Mouse (Mus musculus) liver, postnatal 0 days (tissue): ENCODE data around the gene Mgst2. TPM values are rescaled to one million over a fixed set of nuclear protein-coding genes. Genes with fewer than 3 reads are reported as not detected.
A peak's percentile ranks its signal among the peaks of the same experiment; 100 is the strongest.

Experiments
- ATAC-seq: fragments of 200-750 bp; cut with Nextera tagmentation; 2 replicates; pipeline ENCODE4 v1.8.0; 2017; ENCODE audit warnings: mild to moderate bottlenecking, moderate library complexity
- DNase-seq: peaks from one replicate; pipeline ENCODE4 v3.0.0-alpha.2; 2016
- H3K27ac ChIP-seq: fragments of 300-500 bp; sonication (generic); 2 replicates; pipeline ENCODE4 v1.5.1; 2014; ENCODE audit warnings: antibody characterized with exemption, moderate library complexity, mild to moderate bottlenecking, low read depth
- H3K27me3 ChIP-seq: fragments of 300-500 bp; sonication (generic); 2 replicates; pipeline ENCODE4 v1.6.1; 2014; ENCODE audit warnings: low read length, control low read depth, mixed read lengths; ENCODE audit not compliant: insufficient read depth
- H3K36me3 ChIP-seq: fragments of 300-500 bp; sonication (generic); replicated peaks from 2 replicates; pipeline ENCODE4 v1.6.1; 2014; ENCODE audit warnings: mild to moderate bottlenecking, control low read depth, low read length, moderate library complexity, mixed read lengths; ENCODE audit not compliant: insufficient read depth
- H3K4me1 ChIP-seq: fragments of 300-500 bp; sonication (generic); 2 replicates; pipeline ENCODE4 v1.6.1; 2014; ENCODE audit warnings: antibody characterized with exemption, mild to moderate bottlenecking, control low read depth; ENCODE audit not compliant: insufficient read depth
- H3K4me2 ChIP-seq: fragments of 300-500 bp; sonication (generic); 2 replicates; pipeline ENCODE4 v1.6.1; 2014; ENCODE audit warnings: low read depth, mild to moderate bottlenecking, low read length, moderate library complexity, mixed read lengths
- H3K4me3 ChIP-seq: fragments of 300-500 bp; sonication (generic); 2 replicates; pipeline ENCODE4 v1.5.1; 2014; ENCODE audit warnings: low read depth, low read length
- H3K9ac ChIP-seq: fragments of 300-500 bp; sonication (generic); replicated peaks from 2 replicates; pipeline ENCODE4 v1.6.1; 2014; ENCODE audit warnings: mild to moderate bottlenecking, moderate library complexity
- H3K9me3 ChIP-seq: fragments of 300-500 bp; sonication (generic); 2 replicates; pipeline ENCODE4 v1.6.1; 2016; ENCODE audit warnings: mild to moderate bottlenecking, control low read depth, low read length, mixed read lengths
- CTCF ChIP-seq: sonication (generic); IDR thresholded peaks from 2 replicates; pipeline ENCODE4 v1.5.1; 2016; ENCODE audit warnings: antibody characterized with exemption, low read depth
- EP300 ChIP-seq: IDR thresholded peaks from 2 replicates; pipeline ENCODE4 v1.6.1; 2016; ENCODE audit warnings: antibody characterized with exemption, low read depth, mild to moderate bottlenecking
- WGBS: fragments of 180-500 bp; shearing (Covaris S2); extraction: QIAGEN DNeasy Blood & Tissue Kit; methylation state at CpG from one replicate; pipeline ENCODE4 v1.1.7; 2014; ENCODE audit not compliant: insufficient replicate concordance; 5-methylcytosine and 5-hydroxymethylcytosine counted together
- polyA plus RNA-seq: library from polyadenylated mRNA; unstranded; fragments of >200 nt; fragmentation: Nextera tagmentation; extraction: Ambion mirVana; gene quantifications from 2 replicates; pipeline ENCODE4 v1.2.1, GENCODE M21; 2015

Gene Mgst2
- polyA plus RNA-seq, 1 experiment from 2014 or later = 36.8 TPM

DNA sequence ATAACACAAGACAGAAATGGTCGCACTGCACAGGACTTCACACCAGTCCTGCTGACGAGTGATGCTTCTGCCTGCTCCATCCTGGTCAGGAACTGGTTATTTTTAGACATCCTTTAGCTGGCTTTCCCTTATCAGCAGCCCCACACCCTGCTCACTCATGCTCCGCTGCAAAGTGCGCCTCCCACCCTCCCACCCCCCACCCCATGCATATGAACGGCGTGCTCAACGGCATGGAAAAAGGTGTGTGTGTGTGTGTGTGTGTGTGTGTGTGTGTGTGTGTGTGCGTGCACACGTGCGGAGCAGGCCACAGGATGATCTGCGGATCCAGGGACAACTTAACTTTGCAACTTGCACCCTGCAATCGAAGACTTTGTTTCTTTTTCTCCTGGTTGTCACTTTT, 68.3 kb downstream of the Mgst2 start:
- H3K9me3 ChIP-seq = no peaks in the 10 kb centered on the region
- ATAC-seq (peak; percentile 95), DNase-seq (peak; percentile 58)
- TF ChIP-seq CTCF = no peak
- peak; percentile 69 for TF ChIP-seq EP300
- peak overlapping the region; percentile 54 for H3K4me2 ChIP-seq
- H3K4me3 ChIP-seq = no peak overlapping the region
- H3K36me3 ChIP-seq = no peaks in the 10 kb centered on the region
- whole genome bisulfite sequencing = 19% methylated on average over 12 of the region's 12 CpGs
- peak overlapping the region; percentile 87 for H3K27ac ChIP-seq
- H3K27me3 ChIP-seq = no peaks in the 10 kb centered on the region
- H3K9ac ChIP-seq = no peak overlapping the region
- peaks cover 37% of the 10 kb centered on the region for H3K4me1 ChIP-seq

DNA sequence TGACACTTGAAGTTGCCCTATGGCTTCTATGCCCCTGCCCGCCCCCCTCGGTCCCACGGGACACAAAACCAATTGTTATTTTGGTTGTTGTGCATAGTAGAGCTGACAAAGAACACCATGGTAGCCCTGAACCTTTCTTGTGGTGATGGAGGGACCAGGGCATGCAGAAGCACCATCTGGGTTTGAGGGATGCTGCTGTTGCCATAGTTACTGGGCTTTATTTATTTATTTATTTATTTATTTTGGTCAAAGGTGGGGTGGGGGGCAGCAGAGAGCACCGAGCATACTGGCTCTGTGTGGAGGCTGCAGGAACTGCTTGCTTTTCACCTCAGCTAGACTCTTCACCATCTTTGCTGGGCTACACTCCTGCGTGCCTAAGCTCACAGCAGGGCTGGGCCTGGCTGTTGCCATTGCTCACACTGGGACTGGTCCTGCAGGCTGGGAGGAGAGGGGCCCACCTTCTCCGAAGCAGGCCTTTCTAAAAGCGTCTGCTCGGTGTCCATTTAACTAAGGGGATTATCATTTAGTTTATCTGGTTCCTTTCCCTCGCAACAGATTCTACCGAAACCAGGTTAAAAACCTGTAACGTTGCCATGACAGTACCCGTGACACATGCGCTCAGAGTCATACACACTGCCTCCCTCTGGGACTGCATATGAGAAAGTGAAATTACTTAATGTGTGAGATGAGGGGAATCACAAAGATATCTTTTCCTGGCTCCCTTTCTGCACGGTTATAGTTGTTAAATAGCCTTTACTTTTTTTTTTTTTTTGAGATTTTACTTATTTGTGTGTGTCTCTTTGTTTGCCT, 69.2 kb downstream of the Mgst2 start:
- Histone ChIP-seq H3K36me3 (no peaks in the 10 kb centered on the region), H3K4me3 (no peak overlapping the region), H3K27ac (peak overlapping the region; percentile 87; the same call in 1 of the 2 replicates), H3K9ac (no peak overlapping the region), H3K27me3 (no peaks in the 10 kb centered on the region), H3K4me2 (peak overlapping the region; percentile 54; the same call in 1 of the 2 replicates), H3K4me1 (peaks cover 42% of the 10 kb centered on the region), H3K9me3 (no peaks in the 10 kb centered on the region)
- 0 out of 2 replicates have a peak, but pooled peaks have one; percentile 5 for TF ChIP-seq CTCF
- no peak for TF ChIP-seq EP300
- WGBS = 67% methylated on average over 14 of the region's 14 CpGs
- DNase-seq (no peak), ATAC-seq (no peak)

DNA sequence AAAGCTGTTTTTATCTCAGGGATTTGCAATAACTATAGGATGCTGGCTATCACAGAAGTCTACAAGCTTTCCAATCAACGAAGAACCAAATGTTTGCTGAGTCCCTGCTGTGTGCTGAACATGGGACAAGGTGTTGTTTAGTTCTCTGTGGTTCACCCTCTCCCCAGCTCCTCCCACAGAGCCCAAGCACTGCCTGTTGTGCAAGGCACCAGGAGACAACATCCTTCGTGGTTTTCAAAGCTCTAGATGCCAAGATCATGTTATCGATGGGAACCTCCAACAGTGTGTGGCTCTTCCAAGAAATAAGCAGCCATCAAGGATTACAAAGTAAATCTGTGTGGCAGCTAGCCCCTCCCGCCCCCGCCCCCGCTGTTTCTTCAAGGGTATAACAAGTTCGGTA, 70.5 kb downstream of the Mgst2 start:
- WGBS = 56% methylated on average over 7 of the region's 7 CpGs
- peaks cover 42% of the 10 kb centered on the region for H3K4me1 ChIP-seq
- no peak overlapping the region for H3K4me2 ChIP-seq
- H3K36me3 ChIP-seq = no peaks in the 10 kb centered on the region
- no peaks in the 10 kb centered on the region for H3K27me3 ChIP-seq
- no peaks in the 10 kb centered on the region for H3K9me3 ChIP-seq
- DNase-seq (no peak), ATAC-seq (no peak)
- TF ChIP-seq CTCF (no peak), EP300 (no peak)
- no peak overlapping the region for H3K4me3 ChIP-seq
- no peak overlapping the region for H3K27ac ChIP-seq
- H3K9ac ChIP-seq = no peak overlapping the region

DNA sequence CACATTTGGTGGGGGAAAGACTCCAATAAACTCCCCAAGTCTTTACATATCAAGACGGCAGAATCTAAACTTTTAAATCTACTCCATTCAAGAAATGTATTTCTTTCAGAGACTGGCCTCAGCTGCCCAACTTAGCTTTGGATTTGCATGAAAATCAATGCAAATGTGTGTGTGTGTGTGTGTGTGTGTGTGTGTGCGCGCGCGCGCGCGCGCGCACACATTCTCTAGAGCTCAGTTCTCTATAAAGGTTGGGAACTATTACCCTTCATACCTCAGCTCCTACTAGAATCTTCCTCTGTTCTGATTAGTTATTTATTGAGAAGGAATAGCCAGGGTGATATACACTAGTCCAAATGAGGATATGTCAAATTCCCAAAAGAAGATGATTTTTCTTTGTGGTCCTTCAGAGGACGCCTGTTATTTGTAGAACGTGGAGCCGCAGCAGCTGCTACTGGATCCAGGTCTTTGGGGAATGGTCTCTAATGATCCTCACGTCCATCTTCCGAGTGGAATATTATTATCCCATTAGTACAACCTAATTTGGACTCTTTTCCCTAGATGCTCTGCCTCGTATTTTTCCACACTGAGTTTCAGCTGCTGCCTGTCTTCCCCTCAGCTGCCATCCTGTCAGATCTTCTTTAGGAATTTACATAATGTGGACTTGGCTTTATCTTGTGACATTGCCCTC, 71.9 kb downstream of the Mgst2 start:
- Histone ChIP-seq H3K36me3 (no peaks in the 10 kb centered on the region), H3K4me3 (no peak overlapping the region), H3K27me3 (no peaks in the 10 kb centered on the region), H3K27ac (no peak overlapping the region), H3K9ac (no peak overlapping the region), H3K4me2 (no peak overlapping the region), H3K4me1 (peaks cover 35% of the 10 kb centered on the region), H3K9me3 (no peaks in the 10 kb centered on the region)
- no peak for ATAC-seq
- DNase-seq = no peak
- 85% methylated on average over 16 of the region's 16 CpGs for WGBS
- no peak for TF ChIP-seq CTCF
- TF ChIP-seq EP300 = no peak

Other genes with a start within 250 kb of the Mgst2 start
- gene Naa15, start 245.2 kb upstream of the Mgst2 start, polyA plus RNA-seq = 11.3 and 11.9 TPM in 2 replicates
- 4.4 and 4.7 TPM in 2 replicates for gene Rab33b, start 176.4 kb upstream of the Mgst2 start, polyA plus RNA-seq
- 0.45 and 0.48 TPM in 2 replicates for gene Setd7, start 99.5 kb upstream of the Mgst2 start, polyA plus RNA-seq